Mouse (Mus musculus) testis, adult 2 months (tissue): ENCODE results near the gene Fmo2. TPM values are rescaled to one million over a fixed set of nuclear protein-coding genes. Genes with fewer than 3 reads are reported as not detected.

ENCODE experiments used
- H3K27ac ChIP-seq: fragments of 200-500 bp; 2 replicates; pipeline ENCODE4 v1.5.1; 2012; ENCODE audit warnings: low read depth, low read length; ENCODE audit not compliant: control insufficient read depth, insufficient read depth
- H3K27me3 ChIP-seq: fragments of 200-500 bp; 2 replicates; pipeline ENCODE4 v1.6.1; 2012; ENCODE audit warnings: mild to moderate bottlenecking, low read length, moderate library complexity; ENCODE audit not compliant: control insufficient read depth, insufficient read depth
- H3K36me3 ChIP-seq: fragments of 200-500 bp; 2 replicates; pipeline ENCODE4 v1.6.1; 2012; ENCODE audit warnings: mild to moderate bottlenecking, low read length; ENCODE audit not compliant: control insufficient read depth, insufficient read depth
- H3K4me1 ChIP-seq: fragments of 200-500 bp; 2 replicates; pipeline ENCODE4 v1.6.1; 2012; ENCODE audit warnings: low read length; ENCODE audit not compliant: control insufficient read depth, insufficient read depth
- H3K4me3 ChIP-seq: fragments of 200-500 bp; 2 replicates; pipeline ENCODE4 v1.5.1; 2012; ENCODE audit warnings: low read depth, mild to moderate bottlenecking, low read length, moderate library complexity, mixed read lengths; ENCODE audit not compliant: control insufficient read depth
- CTCF ChIP-seq: fragments of 200-500 bp; IDR thresholded peaks from 2 replicates; pipeline ENCODE4 v1.5.1; 2012; ENCODE audit warnings: low read depth, mild to moderate bottlenecking, inconsistent platforms, low read length, moderate library complexity; ENCODE audit not compliant: control insufficient read depth, insufficient read depth, insufficient replicate concordance
- POLR2A ChIP-seq: fragments of 200-500 bp; IDR thresholded peaks from 2 replicates; pipeline ENCODE4 v1.6.1; 2012; ENCODE audit warnings: low read depth, mild to moderate bottlenecking, inconsistent platforms, low read length, moderate library complexity; ENCODE audit not compliant: control insufficient read depth
- polyA plus RNA-seq: library from polyadenylated mRNA; depleted of rRNA; stranded (reverse); fragments of >200 nt; gene quantifications from 2 replicates; pipeline ENCODE4 v1.2.3, GENCODE M21; 2012

The Fmo2 gene
- polyA plus RNA-seq, 1 experiment: 2.1 TPM

GRCm38 (mm10) chr1:162914932-162915556 lies 16.5 kb upstream of the Fmo2 start:
- Histone ChIP-seq H3K36me3 (no peaks in the 10 kb centered on the region), H3K27ac (no peak overlapping the region), H3K4me3 (no peak overlapping the region), H3K27me3 (no peaks in the 10 kb centered on the region), H3K4me1 (no peaks in the 10 kb centered on the region)
- no peak for TF ChIP-seq POLR2A
- no peak for TF ChIP-seq CTCF

- no peak for TF ChIP-seq CTCF
- Histone ChIP-seq H3K27ac (no peak overlapping the region), H3K4me3 (no peak overlapping the region), H3K36me3 (no peaks in the 10 kb centered on the region), H3K4me1 (no peaks in the 10 kb centered on the region), H3K27me3 (no peaks in the 10 kb centered on the region)
These were observed 13.6 kb upstream of the Fmo2 start for GRCm38 (mm10) chr1:162912085-162912484.

- Histone ChIP-seq H3K4me1 (no peaks in the 10 kb centered on the region), H3K36me3 (no peaks in the 10 kb centered on the region), H3K27ac (no peak overlapping the region), H3K27me3 (no peaks in the 10 kb centered on the region), H3K4me3 (no peak overlapping the region)
- no peak for TF ChIP-seq POLR2A
- TF ChIP-seq CTCF: no peak
These were observed 3.4 kb upstream of the Fmo2 start for GRCm38 (mm10) chr1:162901879-162902278.

GRCm38 (mm10) chr1:162895900-162896299 lies 2.6 kb downstream of the Fmo2 start:
- H3K27me3 ChIP-seq: no peaks in the 10 kb centered on the region
- peak; percentile 33; the same call in 1 of the 2 replicates for TF ChIP-seq CTCF
- no peak for TF ChIP-seq POLR2A
- H3K36me3 ChIP-seq: no peaks in the 10 kb centered on the region
- no peak overlapping the region for H3K27ac ChIP-seq
- H3K4me3 ChIP-seq: no peak overlapping the region
- no peaks in the 10 kb centered on the region for H3K4me1 ChIP-seq

- no peaks in the 10 kb centered on the region for H3K36me3 ChIP-seq
- H3K27me3 ChIP-seq: no peaks in the 10 kb centered on the region
- no peak overlapping the region for H3K4me3 ChIP-seq
- H3K27ac ChIP-seq: no peak overlapping the region
- H3K4me1 ChIP-seq: no peaks in the 10 kb centered on the region
- TF ChIP-seq POLR2A (no peak), CTCF (no peak)
These were observed 5.5 kb downstream of the Fmo2 start for GRCm38 (mm10) chr1:162893014-162893413.

GRCm38 (mm10) chr1:162891980-162892451 lies 6.5 kb downstream of the Fmo2 start:
- Histone ChIP-seq H3K4me3 (no peak overlapping the region), H3K27ac (peak overlapping the region; percentile 68; the same call in 1 of the 2 replicates), H3K36me3 (no peaks in the 10 kb centered on the region), H3K4me1 (no peaks in the 10 kb centered on the region), H3K27me3 (no peaks in the 10 kb centered on the region)
- no peak for TF ChIP-seq POLR2A
- TF ChIP-seq CTCF: no peak

- no peaks in the 10 kb centered on the region for H3K36me3 ChIP-seq
- no peak overlapping the region for H3K4me3 ChIP-seq
- H3K4me1 ChIP-seq: no peaks in the 10 kb centered on the region
- TF ChIP-seq CTCF (no peak), POLR2A (no peak)
- H3K27me3 ChIP-seq: no peaks in the 10 kb centered on the region
- no peak overlapping the region for H3K27ac ChIP-seq
These were observed 9.9 kb downstream of the Fmo2 start for GRCm38 (mm10) chr1:162888646-162889045.

GRCm38 (mm10) chr1:162887644-162888043 lies 10.9 kb downstream of the Fmo2 start:
- Histone ChIP-seq H3K27ac (no peak overlapping the region), H3K4me3 (no peak overlapping the region), H3K36me3 (no peaks in the 10 kb centered on the region), H3K4me1 (no peaks in the 10 kb centered on the region), H3K27me3 (no peaks in the 10 kb centered on the region)
- TF ChIP-seq CTCF: no peak
- TF ChIP-seq POLR2A: no peak
